Mouse (Mus musculus): ENCODE results near the gene Ssx9.
"Not testable (repeated sequence)": the region's sequence is repeated elsewhere in the genome, so short reads cannot be mapped to it uniquely, and the experiment has no call there.

Ssx9 gene

DNA sequence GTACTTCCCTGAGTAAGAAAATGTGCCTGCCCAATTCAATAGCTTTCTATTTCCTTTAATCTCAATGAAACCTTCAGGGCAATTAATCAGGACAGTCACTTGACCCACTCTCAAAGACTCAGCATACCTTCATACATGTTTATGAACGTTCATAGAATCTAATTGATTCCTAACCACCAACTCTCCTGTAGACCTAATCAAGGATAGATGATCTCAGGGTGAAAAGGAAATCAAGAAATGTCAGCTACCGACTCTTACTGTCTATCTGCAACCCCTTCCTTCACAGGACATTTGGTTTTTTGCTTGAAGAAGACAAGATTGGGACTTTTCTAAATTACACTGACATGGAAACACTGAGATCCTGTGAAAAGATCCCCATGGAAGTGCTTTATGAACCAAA lies at the start of gene Ssx9:
Gene Ssx9 (plus strand): TSS at position 301 of the 400 bp plus-strand sequence.
- in situ Hi-C loops (cut with MboI, MseI), result not testable (repeated sequence)

DNA sequence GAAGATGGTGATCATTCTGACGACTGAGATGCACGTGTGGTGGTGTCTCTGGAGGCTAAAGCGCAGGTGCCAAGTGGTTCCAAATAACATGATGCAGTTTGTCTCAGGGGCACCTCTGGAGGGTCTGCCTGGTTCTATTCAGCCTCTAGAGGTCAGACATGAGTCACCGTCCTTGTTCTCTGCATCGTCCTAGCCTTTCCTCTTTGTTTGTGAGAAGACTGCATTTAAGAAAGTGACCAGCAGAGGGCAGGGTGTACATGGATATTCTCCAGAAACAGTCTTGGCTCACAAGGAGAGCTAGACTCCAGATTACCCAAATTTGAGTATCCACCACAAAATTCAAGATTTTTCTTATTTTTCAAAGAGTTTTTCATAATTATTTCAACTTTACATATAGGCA lies 15.3 kb upstream of the Ssx9 start:
- in situ Hi-C loops (cut with MboI, MseI), result no loop called here

DNA sequence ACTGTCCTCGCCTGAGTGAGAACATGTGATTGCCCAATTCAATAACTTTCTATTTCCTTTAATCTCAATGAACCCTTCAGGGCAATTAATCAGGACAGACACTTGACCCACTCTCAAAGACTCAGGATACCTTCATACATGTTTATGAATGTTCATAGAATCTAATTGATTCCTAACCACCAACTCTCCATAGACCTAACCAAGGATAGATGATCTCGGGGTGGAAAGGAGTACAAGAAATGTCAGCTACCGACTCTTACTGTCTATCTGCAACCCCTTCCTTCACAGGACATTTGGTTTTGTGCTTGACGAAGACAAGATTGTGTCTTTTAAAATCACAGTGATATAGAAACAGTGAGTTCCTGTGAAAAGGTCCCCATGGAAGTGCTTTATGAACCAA lies 55.2 kb downstream of the Ssx9 start, which contains the start of gene Ssxb5:
Gene Ssxb5 (plus strand): TSS at position 301 of the 400 bp plus-strand sequence.
- in situ Hi-C loops (cut with MboI, MseI), result not testable (repeated sequence)
